Mouse (Mus musculus) forebrain, postnatal 0 days (tissue): ENCODE data around the gene Hsf5. TPM values are rescaled to one million over a fixed set of nuclear protein-coding genes. Genes with fewer than 3 reads are reported as not detected.

Experiments
- ATAC-seq: fragments of 200-750 bp; cut with Nextera tagmentation; 2 replicates; pipeline ENCODE4 v1.8.0; 2017; ENCODE audit warnings: mild to moderate bottlenecking, moderate library complexity
- DNase-seq: peaks from one replicate; pipeline ENCODE4 v3.0.0-alpha.2; 2015
- H3K27ac ChIP-seq: fragments of 300-500 bp; sonication (generic); 2 replicates; pipeline ENCODE4 v1.5.1; 2014; ENCODE audit warnings: low read depth, mild to moderate bottlenecking, antibody characterized with exemption, low read length, moderate library complexity, mixed read lengths
- H3K27me3 ChIP-seq: fragments of 300-500 bp; sonication (generic); 2 replicates; pipeline ENCODE4 v1.6.1; 2014; ENCODE audit warnings: mild to moderate bottlenecking, low read length, mixed read lengths; ENCODE audit not compliant: insufficient read depth
- H3K36me3 ChIP-seq: fragments of 300-500 bp; sonication (generic); 2 replicates; pipeline ENCODE4 v1.6.1; 2014; ENCODE audit warnings: mild to moderate bottlenecking, moderate library complexity; ENCODE audit not compliant: insufficient read depth
- H3K4me1 ChIP-seq: fragments of 300-500 bp; sonication (generic); 2 replicates; pipeline ENCODE4 v1.6.1; 2014; ENCODE audit warnings: antibody characterized with exemption; ENCODE audit not compliant: insufficient read depth
- H3K4me2 ChIP-seq: fragments of 300-500 bp; sonication (generic); 2 replicates; pipeline ENCODE4 v1.6.1; 2014; ENCODE audit warnings: low read depth, mild to moderate bottlenecking, moderate library complexity
- H3K4me3 ChIP-seq: fragments of 300-500 bp; sonication (generic); 2 replicates; pipeline ENCODE4 v1.5.1; 2014; ENCODE audit warnings: low read depth, low read length, mixed read lengths
- H3K9ac ChIP-seq: fragments of 300-500 bp; sonication (generic); 2 replicates; pipeline ENCODE4 v1.6.1; 2014; ENCODE audit warnings: mild to moderate bottlenecking
- H3K9me3 ChIP-seq: fragments of 300-500 bp; sonication (generic); 2 replicates; pipeline ENCODE4 v1.6.1; 2016; ENCODE audit warnings: low read length
- CTCF ChIP-seq: sonication (generic); IDR thresholded peaks from 2 replicates; pipeline ENCODE4 v1.5.1; 2016; ENCODE audit warnings: antibody characterized with exemption, control low read depth, low read depth
- WGBS: fragments of 180-500 bp; shearing (Covaris S2); extraction: QIAGEN DNeasy Blood & Tissue Kit; methylation state at CpG from one replicate; pipeline ENCODE4 v1.1.7; 2014; 5-methylcytosine and 5-hydroxymethylcytosine counted together
- polyA plus RNA-seq: library from polyadenylated mRNA; unstranded; fragments of >200 nt; fragmentation: Nextera tagmentation; extraction: Ambion mirVana; gene quantifications from 2 replicates; pipeline ENCODE4 v1.2.1, GENCODE M21; 2015
- total RNA-seq: library from RNA; depleted of rRNA; stranded (reverse); fragments of >200 nt; gene quantifications from 2 replicates; pipeline ENCODE4 v1.2.3, GENCODE M21; 2014

Gene Hsf5
- total and polyA plus RNA-seq, 2 experiments from 2014 or later = 0.16 to 0.48 TPM

GRCm38 (mm10) chr11:87577601-87578248 is 39.2 kb upstream of the Hsf5 start:
- peaks cover 12% of the 10 kb centered on the region; the same call in 1 of the 2 replicates for H3K4me1 ChIP-seq
- H3K9me3 ChIP-seq = no peaks in the 10 kb centered on the region
- no peaks in the 10 kb centered on the region for H3K27me3 ChIP-seq
- no peaks in the 10 kb centered on the region for H3K36me3 ChIP-seq
- no peak for ATAC-seq
- H3K4me3 ChIP-seq = peak overlapping the region; percentile 48
- peak overlapping the region; percentile 62 for H3K9ac ChIP-seq
- no peak for TF ChIP-seq CTCF
- H3K4me2 ChIP-seq = peak overlapping the region; percentile 87
- no peak overlapping the region for H3K27ac ChIP-seq
- DNase-seq = no peak
- 13% methylated on average over 6 of the region's 6 CpGs for WGBS

- TF ChIP-seq CTCF = no peak
- Histone ChIP-seq H3K27ac (peak overlapping the region; percentile 57; the same call in 1 of the 2 replicates), H3K4me1 (peaks cover 12% of the 10 kb centered on the region; the same call in 1 of the 2 replicates), H3K9me3 (no peaks in the 10 kb centered on the region), H3K9ac (peak overlapping the region; percentile 62), H3K27me3 (no peaks in the 10 kb centered on the region), H3K4me3 (peak overlapping the region; percentile 48), H3K36me3 (no peaks in the 10 kb centered on the region), H3K4me2 (peak overlapping the region; percentile 87)
- ATAC-seq = peak; percentile 72
- peak; percentile 41 for DNase-seq
- WGBS = 3% methylated on average over 40 of the region's 40 CpGs
These were observed 38.6 kb upstream of the Hsf5 start for GRCm38 (mm10) chr11:87578249-87578962.

GRCm38 (mm10) chr11:87578963-87579601 is 37.9 kb upstream of the Hsf5 start:
- no peaks in the 10 kb centered on the region for H3K9me3 ChIP-seq
- ATAC-seq (peak; percentile 69), DNase-seq (peak; percentile 20)
- H3K4me3 ChIP-seq = peak overlapping the region; percentile 48
- H3K27me3 ChIP-seq = no peaks in the 10 kb centered on the region
- H3K4me2 ChIP-seq = peak overlapping the region; percentile 87
- no peaks in the 10 kb centered on the region for H3K36me3 ChIP-seq
- H3K27ac ChIP-seq = 0 out of 2 replicates have a peak overlapping the region, but pooled peaks have one; percentile 46
- no peak; the same call in 1 of the 2 replicates for TF ChIP-seq CTCF
- WGBS = 17% methylated on average over 10 of the region's 10 CpGs
- peak overlapping the region; percentile 62 for H3K9ac ChIP-seq
- peaks cover 12% of the 10 kb centered on the region; the same call in 1 of the 2 replicates for H3K4me1 ChIP-seq

GRCm38 (mm10) chr11:87579713-87580112 is 37.3 kb upstream of the Hsf5 start:
- no peak overlapping the region for H3K27ac ChIP-seq
- no peak overlapping the region for H3K9ac ChIP-seq
- no peaks in the 10 kb centered on the region for H3K27me3 ChIP-seq
- H3K4me3 ChIP-seq = no peak overlapping the region
- H3K4me2 ChIP-seq = no peak overlapping the region
- DNase-seq = no peak
- no peak for ATAC-seq
- no peaks in the 10 kb centered on the region for H3K9me3 ChIP-seq
- no peak for TF ChIP-seq CTCF
- peaks cover 12% of the 10 kb centered on the region; the same call in 1 of the 2 replicates for H3K4me1 ChIP-seq
- 38% methylated on average over 1 of the region's 1 CpGs for WGBS
- H3K36me3 ChIP-seq = no peaks in the 10 kb centered on the region

GRCm38 (mm10) chr11:87580543-87581085 is 36.4 kb upstream of the Hsf5 start:
- H3K9ac ChIP-seq = no peak overlapping the region
- no peaks in the 10 kb centered on the region for H3K9me3 ChIP-seq
- H3K4me1 ChIP-seq = peaks cover 12% of the 10 kb centered on the region; the same call in 1 of the 2 replicates
- no peaks in the 10 kb centered on the region for H3K27me3 ChIP-seq
- no peak for TF ChIP-seq CTCF
- WGBS = 40% methylated on average over 10 of the region's 10 CpGs
- DNase-seq (no peak), ATAC-seq (no peak)
- H3K27ac ChIP-seq = no peak overlapping the region
- no peaks in the 10 kb centered on the region for H3K36me3 ChIP-seq
- no peak overlapping the region for H3K4me3 ChIP-seq
- no peak overlapping the region for H3K4me2 ChIP-seq

GRCm38 (mm10) chr11:87581161-87581865 is 35.7 kb upstream of the Hsf5 start:
- H3K9me3 ChIP-seq = no peaks in the 10 kb centered on the region
- no peak overlapping the region for H3K4me2 ChIP-seq
- 84% methylated on average over 12 of the region's 12 CpGs for WGBS
- H3K9ac ChIP-seq = no peak overlapping the region
- no peaks in the 10 kb centered on the region for H3K27me3 ChIP-seq
- DNase-seq (no peak), ATAC-seq (no peak)
- TF ChIP-seq CTCF = no peak
- no peaks in the 10 kb centered on the region for H3K36me3 ChIP-seq
- H3K27ac ChIP-seq = no peak overlapping the region
- H3K4me3 ChIP-seq = no peak overlapping the region
- peaks cover 12% of the 10 kb centered on the region; the same call in 1 of the 2 replicates for H3K4me1 ChIP-seq
